Comparison of ENCODE assay signal across 9 mouse cellular contexts in the genomic region with DNA sequence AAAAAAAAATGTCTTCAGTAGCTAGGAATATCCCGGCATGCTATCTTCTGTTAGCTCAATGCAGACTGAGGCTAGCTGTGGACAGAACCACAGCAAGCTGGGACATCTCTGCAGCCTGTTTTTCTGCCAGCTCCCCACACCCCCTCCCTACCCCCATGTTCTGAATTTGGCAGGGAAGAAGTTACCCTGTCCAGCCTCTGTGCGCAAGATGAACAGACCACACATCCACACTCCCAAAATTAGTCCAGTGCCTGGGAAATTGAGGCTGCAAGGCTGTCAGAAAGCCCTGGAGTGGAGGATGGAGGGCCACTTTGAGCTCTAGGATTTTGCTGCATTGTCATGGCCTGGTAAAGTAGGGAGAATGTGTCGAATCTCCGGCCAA. TPM values are rescaled to one million over a fixed set of nuclear protein-coding genes. Genes with fewer than 3 reads are reported as not detected.
DNase-seq lines count a peak whose midpoint lies in the region; ATAC-seq lines count a peak whose summit lies in the region.
"Had no signal": no experiment of that assay in that cellular context is flagged by ENCODE, and none has a peak within 500 bp of the region (broad histone marks: within the 10 kb centered on the region; RNA-seq: fewer than 3 reads in every experiment).

No protein-coding gene starts in this region.

- 27% methylated on average over 4 of the region's 4 CpGs for WGBS in kidney, embryonic 14.5 days
- 20% methylated on average over 4 of the region's 4 CpGs for WGBS in embryonic facial prominence, embryonic 10.5 days
- 39% methylated on average over 4 of the region's 4 CpGs for WGBS in limb, embryonic 12.5 days
- WGBS in stomach, embryonic 14.5 days = 27% methylated on average over 4 of the region's 4 CpGs

- H3K27ac ChIP-seq in kidney, embryonic 14.5 days (ENCODE audit: low read depth, low read length) = no peak overlapping the region
- H3K27ac ChIP-seq in embryonic facial prominence, embryonic 10.5 days (replicated peaks) = peak overlapping the region; percentile 76; the same call in 1 of the 2 replicates
- no peak overlapping the region for H3K27ac ChIP-seq in limb, embryonic 12.5 days
- no peak overlapping the region for H3K27ac ChIP-seq in stomach, embryonic 14.5 days (ENCODE audit: low read length)
- H3K27ac ChIP-seq: liver, embryonic 15.5 days had no signal

- peak overlapping the region; percentile 52 for H3K4me3 ChIP-seq in kidney, embryonic 14.5 days (ENCODE audit: low read length)
- peak overlapping the region; percentile 69 for H3K4me3 ChIP-seq in embryonic facial prominence, embryonic 10.5 days
- H3K4me3 ChIP-seq in limb, embryonic 12.5 days (replicated peaks) = peak overlapping the region; percentile 50
- H3K4me3 ChIP-seq in stomach, embryonic 14.5 days (ENCODE audit: low read depth, low read length) = peak overlapping the region; percentile 49

- H3K36me3 ChIP-seq in kidney, embryonic 14.5 days (ENCODE audit: control insufficient read depth, insufficient read depth, low read length) = no peaks in the 10 kb centered on the region
- no peaks in the 10 kb centered on the region for H3K36me3 ChIP-seq in embryonic facial prominence, embryonic 10.5 days (replicated peaks)
- H3K36me3 ChIP-seq in limb, embryonic 12.5 days = no peaks in the 10 kb centered on the region
- H3K36me3 ChIP-seq in stomach, embryonic 14.5 days (ENCODE audit: control insufficient read depth, insufficient read depth, low read length) = no peaks in the 10 kb centered on the region
- H3K36me3 ChIP-seq: liver, embryonic 15.5 days had no signal

- H3K4me1 ChIP-seq in kidney, embryonic 14.5 days (ENCODE audit: control insufficient read depth, insufficient read depth, low read length) = no peaks in the 10 kb centered on the region
- peaks cover 14% of the 10 kb centered on the region for H3K4me1 ChIP-seq in embryonic facial prominence, embryonic 10.5 days
- no peaks in the 10 kb centered on the region; the same call in 1 of the 2 replicates for H3K4me1 ChIP-seq in limb, embryonic 12.5 days (replicated peaks)
- no peaks in the 10 kb centered on the region for H3K4me1 ChIP-seq in stomach, embryonic 14.5 days (ENCODE audit: control insufficient read depth, insufficient read depth, low read length)

- peak overlapping the region; percentile 88 for H3K4me2 ChIP-seq in kidney, embryonic 14.5 days (replicated peaks; ENCODE audit: low read depth, low read length)
- peak overlapping the region; percentile 90 for H3K4me2 ChIP-seq in limb, embryonic 12.5 days
- peak overlapping the region; percentile 93 for H3K4me2 ChIP-seq in stomach, embryonic 14.5 days (replicated peaks; ENCODE audit: low read depth, low read length)

- intact Hi-C loops in heart, postnatal 10 days (cut with DNase I) = no loop called here

- H3K9ac ChIP-seq in kidney, embryonic 14.5 days (ENCODE audit: low read depth, low read length) = no peak overlapping the region
- H3K9ac ChIP-seq in limb, embryonic 12.5 days (replicated peaks) = no peak overlapping the region
- H3K9ac ChIP-seq in stomach, embryonic 14.5 days (replicated peaks; ENCODE audit: low read depth, low read length) = 0 out of 2 replicates have a peak overlapping the region, but pooled peaks have one; percentile 14
- H3K9ac ChIP-seq: liver, embryonic 15.5 days had no signal

- no peak for DNase-seq in kidney, postnatal 14 days
- no peak for DNase-seq in embryonic facial prominence, embryonic 10.5 days (ENCODE audit: low spot score)
- DNase-seq in heart, postnatal 10 days = peak; percentile 39 to 46
- DNase-seq in spleen, postnatal 14 days (ENCODE audit: low spot score in 2 of 2) = no peak
- no peak for DNase-seq in thymus, postnatal 25 days

- no peaks in the 10 kb centered on the region for H3K9me3 ChIP-seq in kidney, embryonic 14.5 days (ENCODE audit: control insufficient read depth, low read length)
- no peaks in the 10 kb centered on the region for H3K9me3 ChIP-seq in embryonic facial prominence, embryonic 10.5 days
- H3K9me3 ChIP-seq in limb, embryonic 12.5 days = no peaks in the 10 kb centered on the region
- no peaks in the 10 kb centered on the region for H3K9me3 ChIP-seq in stomach, embryonic 14.5 days (ENCODE audit: control insufficient read depth, low read depth, low read length)
- H3K9me3 ChIP-seq: liver, embryonic 15.5 days had no signal

- ATAC-seq in kidney, embryonic 14.5 days (ENCODE audit: low FRiP score, low TSS enrichment) = peak; percentile 15; the same call in 1 of the 2 replicates
- no peak for ATAC-seq in limb, embryonic 12.5 days (ENCODE audit: insufficient number of reproducible peaks, insufficient read depth, low FRiP score, low TSS enrichment, low read depth)
- ATAC-seq in stomach, embryonic 14.5 days (ENCODE audit: insufficient number of reproducible peaks, insufficient read depth, low FRiP score, low read depth) = peak; percentile 14; the same call in 1 of the 2 replicates

- H3K27me3 ChIP-seq in kidney, embryonic 14.5 days (ENCODE audit: control insufficient read depth, insufficient read depth, low read length) = peaks cover 35% of the 10 kb centered on the region
- H3K27me3 ChIP-seq in embryonic facial prominence, embryonic 10.5 days (replicated peaks; ENCODE audit: low read depth, poor library complexity, severe bottlenecking) = peaks cover 46% of the 10 kb centered on the region
- H3K27me3 ChIP-seq in limb, embryonic 12.5 days = peaks cover 51% of the 10 kb centered on the region
- no peaks in the 10 kb centered on the region for H3K27me3 ChIP-seq in stomach, embryonic 14.5 days (ENCODE audit: control insufficient read depth, insufficient read depth, low read length)

RNA-seq across cellular contexts. Expression of a gene that starts 1.3 kb away (rescaled TPM):
- polyA plus RNA-seq in kidney, embryonic 14.5 days (2014; fragmentation: Nextera tagmentation; extraction: Ambion mirVana) = 0.07 TPM in 1 of 2 replicates, not detected in the other
- polyA plus RNA-seq in embryonic facial prominence, embryonic 10.5 days (2016; fragmentation: Nextera tagmentation; extraction: Ambion mirVana) = 1.5 and 1.6 TPM in 2 replicates
- total RNA-seq in heart, postnatal 10 days (2021) = 1 to 10 TPM in 1 of 2 experiments, under 1 TPM in 1; 0.97 to 1.1 TPM
- 0.27 and 0.65 TPM in 2 replicates for polyA plus RNA-seq in limb, embryonic 12.5 days (2016; fragmentation: Nextera tagmentation; extraction: Ambion mirVana)
- polyA plus RNA-seq in stomach, embryonic 14.5 days (2014; fragmentation: Nextera tagmentation; extraction: Ambion mirVana) = 1.2 and 1.4 TPM in 2 replicates

Comparison
In these comparisons a context has a peak if more than half of its experiments do, and no peak if none do; other contexts are left out.
1. DNase-seq: peak in heart, postnatal 10 days (2 of 2); none in kidney, postnatal 14 days (single experiment), embryonic facial prominence, embryonic 10.5 days (single experiment), spleen, postnatal 14 days (0 of 2) and thymus, postnatal 25 days (single experiment).
2. Peak in every context shown above with its lines, with median percentiles within 50 percentile points of each other: H3K4me2 ChIP-seq and H3K4me3 ChIP-seq.